Mouse (Mus musculus): ENCODE data around the gene Pnpla8. TPM values are rescaled to one million over a fixed set of nuclear protein-coding genes. Genes with fewer than 3 reads are reported as not detected.
A peak's percentile ranks its signal among the peaks of the same experiment; 100 is the strongest.

Pnpla8 gene
- total and polyA plus RNA-seq, 3 experiments, result 8.0 to 15.9 TPM; not detected in 1

- Histone ChIP-seq H3K36me3 (ENCODE audit: control insufficient read depth in 1 of 2, insufficient read depth in 2 of 2, low read length in 2 of 2) (no peaks in the 10 kb centered on the region), H3K4me3 (ENCODE audit: control insufficient read depth in 1 of 2, insufficient read depth in 1 of 2, low read depth in 2 of 2, low read length in 2 of 2) (no peak overlapping the region), H3K9ac (ENCODE audit: control insufficient read depth, low read depth, low read length, poor library complexity, severe bottlenecking) (no peak overlapping the region), H3K27ac (ENCODE audit: control insufficient read depth, low read depth, low read length) (no peak overlapping the region), H3K27me3 (ENCODE audit: control insufficient read depth in 1 of 2, insufficient read depth in 2 of 2, low read length in 2 of 2) (no peaks in the 10 kb centered on the region), H3K79me2 (ENCODE audit: control insufficient read depth, insufficient read depth, low read length, poor library complexity) (no peaks in the 10 kb centered on the region), H3K9me3 (replicated peaks; ENCODE audit: insufficient read depth, low read length) (no peaks in the 10 kb centered on the region), H3K4me1 (ENCODE audit: control insufficient read depth in 1 of 2, insufficient read depth in 2 of 2, low read length in 2 of 2) (no peaks in the 10 kb centered on the region)
- DNase-seq (ENCODE audit: low read depth, low spot score), result peak; percentile 57
- TF ChIP-seq POLR2AphosphoS2 (IDR thresholded peaks at IDR 0.05; ENCODE audit: low read length) (no peak), RAD21 (IDR thresholded peaks at IDR 0.05; ENCODE audit: low read depth, low read length) (peak; percentile 68), ETS1 (IDR thresholded peaks at IDR 0.05; ENCODE audit: low read depth, low read length) (no peak), HCFC1 (IDR thresholded peaks at IDR 0.05; ENCODE audit: low read depth, low read length) (no peak), MAZ (IDR thresholded peaks at IDR 0.05; ENCODE audit: low read depth, low read length) (no peak), MEF2A (IDR thresholded peaks at IDR 0.05; ENCODE audit: extremely low read depth, insufficient replicate concordance, low read depth, low read length, poor library complexity, severe bottlenecking) (no peak), CTCF (IDR thresholded peaks at IDR 0.05 in 2 of 3, conservative IDR thresholded peaks at IDR 0.05 in 1 of 3; ENCODE audit: control insufficient read depth in 1 of 3, insufficient read depth in 1 of 3, low read depth in 2 of 3, low read length in 3 of 3, poor library complexity in 1 of 3, severe bottlenecking in 1 of 3) (peak; percentile 33 to 65 (median 37); a peak in 5 of 6 replicates), USF1 (IDR thresholded peaks at IDR 0.05; ENCODE audit: low read depth, low read length) (no peak), RCOR1 (IDR thresholded peaks at IDR 0.05; ENCODE audit: low read depth, low read length) (no peak), POLR2A (IDR thresholded peaks at IDR 0.05; ENCODE audit: control insufficient read depth in 1 of 2, insufficient read depth in 1 of 2, low read depth in 1 of 2, low read length in 2 of 2, poor library complexity in 1 of 2) (no peak), NELFE (IDR thresholded peaks at IDR 0.05; ENCODE audit: low read depth, low read length) (no peak), UBTF (IDR thresholded peaks at IDR 0.05; ENCODE audit: borderline replicate concordance, insufficient read depth, low read depth, low read length) (no peak), NRF1 (IDR thresholded peaks at IDR 0.05; ENCODE audit: insufficient read depth, low read depth, low read length, poor library complexity, severe bottlenecking) (no peak), USF2 (IDR thresholded peaks at IDR 0.05; ENCODE audit: borderline replicate concordance in 1 of 2, insufficient read depth in 1 of 2, low read depth in 1 of 2, low read length in 2 of 2) (no peak), ZKSCAN1 (IDR thresholded peaks at IDR 0.05; ENCODE audit: low read depth, low read length) (no peak), MYB (IDR thresholded peaks at IDR 0.05; ENCODE audit: low read depth, low read length) (no peak), ELF1 (IDR thresholded peaks at IDR 0.05; ENCODE audit: low read depth, low read length) (no peak), MAX (IDR thresholded peaks at IDR 0.05; ENCODE audit: low read length) (no peak), ZC3H11A (IDR thresholded peaks at IDR 0.05; ENCODE audit: low read depth, low read length) (peak; percentile 30; the same call in 1 of the 2 replicates), KAT2A (conservative IDR thresholded peaks at IDR 0.05; ENCODE audit: low read depth, low read length) (no peak), GATA1 (IDR thresholded peaks at IDR 0.05; ENCODE audit: low read depth, low read length) (no peak), MXI1 (IDR thresholded peaks at IDR 0.05; ENCODE audit: low read depth, low read length) (no peak), E2F4 (IDR thresholded peaks at IDR 0.05; ENCODE audit: borderline replicate concordance, low read depth, low read length) (no peak), ZMIZ1 (IDR thresholded peaks at IDR 0.05; ENCODE audit: low read depth, low read length) (no peak), CHD1 (IDR thresholded peaks at IDR 0.05; ENCODE audit: low read depth, low read length) (no peak), TAL1 (IDR thresholded peaks at IDR 0.05; ENCODE audit: low read length) (no peak), JUND (IDR thresholded peaks at IDR 0.05; ENCODE audit: low read depth, low read length) (no peak), MYC (IDR thresholded peaks at IDR 0.05; ENCODE audit: low read depth, low read length) (no peak), SMC3 (IDR thresholded peaks at IDR 0.05; ENCODE audit: low read depth, low read length) (peak; percentile 49)
Measured at GRCm38 (mm10) chr12:44181081-44181982, 39.8 kb upstream of the Pnpla8 start.
